Mouse (Mus musculus) lung, postnatal 0 days (tissue): Measurements from ENCODE around the gene Ankrd40. TPM values are rescaled to one million over a fixed set of nuclear protein-coding genes. Genes with fewer than 3 reads are reported as not detected.

Source experiments
- ATAC-seq: fragments of 200-750 bp; cut with Nextera tagmentation; 2 replicates; pipeline ENCODE4 v1.8.0; 2017; ENCODE audit warnings: moderate library complexity
- DNase-seq: peaks from one replicate; pipeline ENCODE4 v3.0.0-alpha.2; 2016; ENCODE audit warnings: low spot score
- H3K27ac ChIP-seq: fragments of 300-500 bp; sonication (generic); 2 replicates; pipeline ENCODE4 v1.5.1; 2014; ENCODE audit warnings: antibody characterized with exemption, mild to moderate bottlenecking, low read length, mixed read lengths
- H3K27me3 ChIP-seq: fragments of 300-500 bp; sonication (generic); replicated peaks from 2 replicates; pipeline ENCODE4 v1.6.1; 2014; ENCODE audit warnings: low read length, mixed read lengths; ENCODE audit not compliant: insufficient read depth
- H3K36me3 ChIP-seq: fragments of 300-500 bp; sonication (generic); 2 replicates; pipeline ENCODE4 v1.6.1; 2014; ENCODE audit warnings: low read length, mixed read lengths; ENCODE audit not compliant: insufficient read depth
- H3K4me1 ChIP-seq: fragments of 300-500 bp; sonication (generic); 2 replicates; pipeline ENCODE4 v1.6.1; 2014; ENCODE audit warnings: antibody characterized with exemption, low read depth, low read length, mixed read lengths; ENCODE audit not compliant: insufficient read depth
- H3K4me2 ChIP-seq: fragments of 300-500 bp; sonication (generic); replicated peaks from 2 replicates; pipeline ENCODE4 v1.6.1; 2014; ENCODE audit warnings: low read depth, mild to moderate bottlenecking, low read length, moderate library complexity, mixed read lengths
- H3K4me3 ChIP-seq: fragments of 300-500 bp; sonication (generic); 2 replicates; pipeline ENCODE4 v1.5.1; 2014; ENCODE audit warnings: low read depth, low read length
- H3K9ac ChIP-seq: fragments of 300-500 bp; sonication (generic); replicated peaks from 2 replicates; pipeline ENCODE4 v1.6.1; 2014; ENCODE audit warnings: low read depth, mild to moderate bottlenecking
- H3K9me3 ChIP-seq: fragments of 300-500 bp; sonication (generic); 2 replicates; pipeline ENCODE4 v1.6.1; 2016; ENCODE audit warnings: low read length, mixed read lengths
- CTCF ChIP-seq: IDR thresholded peaks from 2 replicates; pipeline ENCODE4 v1.5.1; 2016; ENCODE audit warnings: antibody characterized with exemption, mild to moderate bottlenecking
- EP300 ChIP-seq: IDR thresholded peaks from 2 replicates; pipeline ENCODE4 v1.6.1; 2016; ENCODE audit warnings: antibody characterized with exemption, mild to moderate bottlenecking, control low read depth
- WGBS: fragments of 180-500 bp; shearing (Covaris S2); extraction: QIAGEN DNeasy Blood & Tissue Kit; methylation state at CpG from one replicate; pipeline ENCODE4 v1.1.7; 2014; 5-methylcytosine and 5-hydroxymethylcytosine counted together
- polyA plus RNA-seq: library from polyadenylated mRNA; unstranded; fragments of >200 nt; fragmentation: Nextera tagmentation; extraction: Ambion mirVana; gene quantifications from 2 replicates; pipeline ENCODE4 v1.2.1, GENCODE M21; 2015

The Ankrd40 gene
- polyA plus RNA-seq, 1 experiment from 2014 or later: 33.3 TPM

- peak overlapping the region; percentile 63 for H3K27ac ChIP-seq
- WGBS: 63% methylated on average over 7 of the region's 7 CpGs
Observed at GRCm38 (mm10) chr11:94347063-94347575, 19.3 kb downstream of the Ankrd40 start.

GRCm38 (mm10) chr11:94349839-94350238, 22.0 kb downstream of the Ankrd40 start:
- no peak overlapping the region for H3K4me3 ChIP-seq
- H3K27me3 ChIP-seq: no peaks in the 10 kb centered on the region
- no peaks in the 10 kb centered on the region for H3K9me3 ChIP-seq
- WGBS: 80% methylated on average over 2 of the region's 2 CpGs
- peaks cover 12% of the 10 kb centered on the region; the same call in 1 of the 2 replicates for H3K4me1 ChIP-seq
- no peak overlapping the region for H3K9ac ChIP-seq
- no peak overlapping the region for H3K27ac ChIP-seq
- no peak for ATAC-seq
- no peak for DNase-seq
- no peak overlapping the region for H3K4me2 ChIP-seq
- H3K36me3 ChIP-seq: no peaks in the 10 kb centered on the region
- no peak for TF ChIP-seq EP300
- TF ChIP-seq CTCF: peak; percentile 49

More at GRCm38 (mm10) chr11:94347063-94347575, 19.3 kb downstream of the Ankrd40 start:
- ATAC-seq (no peak), DNase-seq (peak; percentile 48)
- Histone ChIP-seq H3K9ac (no peak overlapping the region), H3K4me3 (no peak overlapping the region), H3K36me3 (no peaks in the 10 kb centered on the region), H3K4me2 (no peak overlapping the region), H3K27me3 (no peaks in the 10 kb centered on the region), H3K9me3 (no peaks in the 10 kb centered on the region), H3K4me1 (peaks cover 16% of the 10 kb centered on the region)
- no peak for TF ChIP-seq EP300
- no peak for TF ChIP-seq CTCF

- TF ChIP-seq CTCF (no peak), EP300 (peak; percentile 48; the same call in 1 of the 2 replicates)
- ATAC-seq (peak; percentile 13; the same call in 1 of the 2 replicates), DNase-seq (no peak)
- Histone ChIP-seq H3K36me3 (no peaks in the 10 kb centered on the region), H3K4me1 (peaks cover 12% of the 10 kb centered on the region; the same call in 1 of the 2 replicates), H3K9ac (no peak overlapping the region), H3K4me3 (no peak overlapping the region), H3K27ac (no peak overlapping the region), H3K27me3 (no peaks in the 10 kb centered on the region), H3K4me2 (no peak overlapping the region), H3K9me3 (no peaks in the 10 kb centered on the region)
- 50% methylated on average over 1 of the region's 1 CpGs for WGBS
Observed at GRCm38 (mm10) chr11:94350337-94350736, 22.5 kb downstream of the Ankrd40 start.

GRCm38 (mm10) chr11:94351094-94351493, 23.3 kb downstream of the Ankrd40 start:
- TF ChIP-seq CTCF (no peak), EP300 (no peak)
- Histone ChIP-seq H3K27ac (no peak overlapping the region), H3K9ac (no peak overlapping the region), H3K4me1 (peaks cover 11% of the 10 kb centered on the region; the same call in 1 of the 2 replicates), H3K4me3 (no peak overlapping the region), H3K4me2 (no peak overlapping the region), H3K9me3 (no peaks in the 10 kb centered on the region), H3K27me3 (no peaks in the 10 kb centered on the region), H3K36me3 (no peaks in the 10 kb centered on the region)
- ATAC-seq (no peak), DNase-seq (no peak)
- WGBS: 25% methylated on average over 3 of the region's 3 CpGs

GRCm38 (mm10) chr11:94355521-94356217, 27.9 kb downstream of the Ankrd40 start:
- Histone ChIP-seq H3K9me3 (no peaks in the 10 kb centered on the region), H3K27me3 (no peaks in the 10 kb centered on the region), H3K4me3 (no peak overlapping the region), H3K9ac (no peak overlapping the region), H3K4me1 (no peaks in the 10 kb centered on the region), H3K4me2 (no peak overlapping the region), H3K36me3 (no peaks in the 10 kb centered on the region), H3K27ac (no peak overlapping the region)
- TF ChIP-seq EP300 (no peak), CTCF (no peak)
- WGBS: 74% methylated on average over 9 of the region's 9 CpGs
- DNase-seq: no peak
- no peak for ATAC-seq

- ATAC-seq: no peak
Observed at GRCm38 (mm10) chr11:94359168-94359567, 31.4 kb downstream of the Ankrd40 start.

More at GRCm38 (mm10) chr11:94359168-94359567, 31.4 kb downstream of the Ankrd40 start:
- TF ChIP-seq CTCF (no peak), EP300 (no peak)
- H3K4me1 ChIP-seq: no peaks in the 10 kb centered on the region
- no peak overlapping the region for H3K4me2 ChIP-seq
- H3K4me3 ChIP-seq: no peak overlapping the region
- H3K36me3 ChIP-seq: no peaks in the 10 kb centered on the region
- 91% methylated on average over 12 of the region's 12 CpGs for WGBS
- no peak overlapping the region for H3K27ac ChIP-seq
- no peaks in the 10 kb centered on the region for H3K9me3 ChIP-seq
- DNase-seq: no peak
- H3K9ac ChIP-seq: no peak overlapping the region
- no peaks in the 10 kb centered on the region for H3K27me3 ChIP-seq
